Mouse (Mus musculus): Measurements from ENCODE around the gene Lama5. TPM values are rescaled to one million over a fixed set of nuclear protein-coding genes. Genes with fewer than 3 reads are reported as not detected.
"Not testable (repeated sequence)": the region's sequence is repeated elsewhere in the genome, so short reads cannot be mapped to it uniquely, and the experiment has no call there.

The Lama5 gene
- total RNA-seq, 2 experiments from 2014 or later, result 7.1 to 9.4 TPM

- intact Hi-C loops (cut with DNase I); DNase-seq (ENCODE audit: extremely low spot score in 1 of 2, low spot score in 2 of 2): not testable (repeated sequence)
Observed at GRCm38 (mm10) chr2:180173711-180174110, 51.9 kb downstream of the Lama5 start.

DNA sequence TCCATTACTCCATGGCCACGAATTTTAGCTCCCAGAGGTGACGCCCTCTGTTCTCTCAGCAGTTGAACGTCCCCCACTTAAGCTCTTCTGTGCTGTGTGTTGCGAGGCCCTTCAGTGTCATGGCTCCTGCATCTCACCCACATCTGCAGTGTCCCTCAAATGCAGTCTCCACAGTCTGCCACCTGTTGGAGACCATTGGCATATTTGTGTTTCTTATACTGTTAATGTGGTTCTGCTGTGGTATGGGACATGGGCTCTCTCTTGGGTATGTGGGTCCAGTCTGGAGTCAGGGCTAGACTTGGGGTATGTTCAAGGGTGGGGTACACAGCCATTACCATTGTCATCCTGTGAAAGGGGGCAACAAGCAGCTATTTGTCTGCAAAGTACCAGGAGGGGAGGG lies 52.5 kb downstream of the Lama5 start:
- DNase-seq (ENCODE audit: extremely low spot score in 1 of 2, low spot score in 2 of 2), result no peak
- intact Hi-C loops (cut with DNase I), result no loop called here

DNA sequence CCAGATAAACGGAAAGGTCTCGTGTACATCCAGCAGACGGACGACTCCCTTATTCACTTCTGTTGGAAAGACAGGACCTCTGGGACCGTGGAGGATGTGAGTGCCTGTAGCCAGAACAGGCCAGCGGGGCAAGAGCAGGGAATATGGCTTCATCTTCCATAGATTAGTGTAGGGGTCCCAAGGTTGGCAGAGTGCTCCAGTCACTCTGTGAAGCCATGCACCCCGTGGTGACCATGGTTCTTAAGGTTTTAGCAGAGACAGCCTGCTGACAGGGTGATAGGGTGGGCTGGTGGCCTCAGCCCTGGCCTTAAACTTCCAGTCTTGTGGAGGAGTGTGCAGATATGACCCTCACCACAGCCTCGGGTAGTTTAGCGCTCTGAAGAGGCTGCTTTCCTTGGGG lies 53.5 kb downstream of the Lama5 start:
- DNase-seq (ENCODE audit: extremely low spot score in 1 of 2, low spot score in 2 of 2), result no peak
- intact Hi-C loops (cut with DNase I), result no loop called here

DNA sequence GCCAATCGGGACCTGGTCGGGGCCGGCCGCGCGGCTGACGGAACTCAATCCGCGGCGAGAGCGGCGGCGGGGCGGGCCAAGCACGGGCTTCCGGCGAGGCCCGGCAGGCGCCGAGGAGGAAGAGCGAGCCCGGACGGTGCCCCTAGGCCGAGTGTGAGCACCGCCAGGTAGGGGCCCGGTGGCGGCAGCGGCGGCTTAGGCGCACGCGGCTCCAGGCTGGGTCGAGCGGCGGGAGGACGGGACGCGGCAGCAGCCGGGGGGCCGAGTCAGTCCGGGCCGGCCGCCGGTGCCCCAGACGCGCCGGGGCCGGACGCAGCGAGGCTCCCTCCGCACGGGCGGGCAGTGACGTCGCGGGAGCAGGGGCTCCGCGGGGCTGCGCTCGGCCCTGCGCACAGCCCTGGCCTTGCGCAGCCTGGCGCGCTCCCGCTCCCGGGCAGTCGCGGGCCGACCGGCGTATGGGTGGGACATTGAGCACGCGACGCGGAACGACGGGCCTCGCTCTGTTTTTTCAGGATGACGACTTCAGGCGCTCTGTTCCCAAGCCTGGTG lies 54.1 kb downstream of the Lama5 start:
- intact Hi-C loops (cut with DNase I), result loop anchor here (2.0 kb wide), 1 partner anchor 79 kb away; no protein-coding TSS in a partner anchor
- peak in 1 of 2 experiments; percentile 79 for DNase-seq (ENCODE audit: extremely low spot score in 1 of 2, low spot score in 2 of 2)

- DNase-seq (ENCODE audit: extremely low spot score in 1 of 2, low spot score in 2 of 2), result peak; percentile 95 to 98
- intact Hi-C loops (cut with DNase I), result loop anchor here (2.0 kb wide), 1 partner anchor 80 kb away; no protein-coding TSS in a partner anchor
Observed at GRCm38 (mm10) chr2:180170806-180171521, 54.7 kb downstream of the Lama5 start, which contains the start of gene Adrm1. Adrm1 (plus strand) TSS chr2:180171485.

DNA sequence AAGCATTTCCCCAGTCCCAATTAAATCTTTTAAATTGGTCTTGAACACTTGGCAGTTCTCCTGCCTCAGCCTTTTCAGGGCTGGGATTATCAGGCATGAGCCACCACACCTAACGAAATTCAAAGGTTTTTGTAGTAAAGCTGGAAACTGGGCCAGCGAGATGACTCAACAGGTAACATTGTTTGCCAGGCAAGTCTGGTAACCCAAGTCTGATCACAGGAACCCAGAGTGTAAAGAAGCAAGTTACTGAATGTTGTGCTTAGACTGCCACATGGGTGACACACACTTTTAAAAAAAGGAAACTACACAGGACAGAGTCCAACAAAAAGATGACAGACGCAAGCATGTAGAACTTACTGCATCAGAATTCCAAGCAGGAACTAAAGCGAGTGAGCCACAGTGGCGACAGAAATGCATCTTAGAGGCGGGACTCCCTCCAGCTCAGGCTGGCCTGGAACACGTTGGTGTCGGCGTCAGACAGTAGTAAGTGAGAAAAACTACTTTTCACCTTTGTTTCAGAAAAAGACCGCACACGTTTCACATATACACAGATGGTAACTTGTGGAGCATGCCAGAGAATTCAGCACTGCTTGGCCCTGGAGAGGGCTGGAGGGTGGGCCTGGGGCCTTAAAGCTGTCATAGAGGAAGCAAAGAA lies 55.4 kb downstream of the Lama5 start:
- DNase-seq (ENCODE audit: extremely low spot score in 1 of 2, low spot score in 2 of 2), result no peak
- intact Hi-C loops (cut with DNase I), result loop anchor here (2.0 kb wide), 1 partner anchor 81 kb away; no protein-coding TSS in a partner anchor

DNA sequence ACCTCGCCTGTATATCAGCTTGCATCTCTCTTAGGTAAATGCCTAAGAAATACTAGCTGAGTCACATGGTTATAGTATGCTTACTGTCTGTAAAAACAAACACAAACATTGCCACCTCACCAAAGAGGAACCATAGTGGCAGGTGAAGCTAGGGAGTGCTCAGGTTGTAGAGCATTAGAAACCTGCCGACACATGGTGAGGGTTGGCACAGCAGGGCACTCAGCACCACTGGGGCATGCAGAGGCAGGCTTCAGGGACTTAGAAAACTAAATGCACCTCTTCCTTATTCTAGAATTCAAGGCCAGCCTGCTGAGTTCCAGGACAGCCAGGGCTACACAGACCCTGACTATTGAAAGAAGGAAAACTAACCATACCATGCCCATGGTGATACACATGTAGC lies 58.8 kb downstream of the Lama5 start:
- intact Hi-C loops (cut with DNase I), result no loop called here
- no peak for DNase-seq (ENCODE audit: extremely low spot score in 1 of 2, low spot score in 2 of 2)

DNA sequence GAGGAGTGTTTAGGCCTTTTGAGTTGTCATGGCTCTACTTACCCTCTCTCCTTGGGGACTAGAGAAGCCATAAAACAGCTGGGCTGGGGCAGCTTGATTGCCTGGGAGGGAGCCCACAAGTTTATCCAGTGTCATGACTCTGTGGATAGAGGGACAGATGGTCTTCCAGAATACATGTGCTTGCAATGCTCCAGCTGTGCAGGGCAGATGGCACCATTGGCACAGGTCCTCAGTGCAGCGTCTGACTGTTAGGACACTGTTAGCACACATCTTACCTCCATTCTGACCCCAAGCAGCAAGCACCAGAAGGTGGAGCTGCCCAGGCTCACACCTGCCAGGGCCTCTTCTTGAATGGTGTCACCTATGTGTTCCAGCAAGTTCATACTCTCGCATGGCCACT lies 59.8 kb downstream of the Lama5 start:
- intact Hi-C loops (cut with DNase I), result no loop called here
- no peak for DNase-seq (ENCODE audit: extremely low spot score in 1 of 2, low spot score in 2 of 2)

DNA sequence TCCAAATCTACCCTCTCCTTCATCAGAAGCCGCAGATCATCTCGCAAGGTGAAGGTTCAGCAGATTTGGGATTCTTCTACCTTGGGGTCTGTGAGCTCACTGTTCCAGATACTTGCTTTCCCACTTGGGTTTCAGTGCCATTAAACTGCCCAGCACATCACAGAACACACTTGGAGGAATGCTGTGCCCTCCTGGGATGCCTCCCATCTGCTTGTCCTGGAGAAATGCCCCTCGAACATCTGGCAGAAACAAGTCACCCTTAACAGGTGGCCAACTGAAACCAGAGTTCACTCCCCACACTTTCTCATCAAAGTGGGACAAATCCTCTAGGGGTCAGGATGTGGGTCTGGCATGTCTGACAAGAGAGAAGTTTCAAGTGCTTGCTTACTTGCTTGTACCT lies 67.0 kb downstream of the Lama5 start:
- intact Hi-C loops (cut with DNase I), result loop anchor here (10.0 kb wide), 1 partner anchor 84 kb away; the partner anchor contains the start of gene Mtg2
- no peak for DNase-seq (ENCODE audit: extremely low spot score in 1 of 2, low spot score in 2 of 2)

DNA sequence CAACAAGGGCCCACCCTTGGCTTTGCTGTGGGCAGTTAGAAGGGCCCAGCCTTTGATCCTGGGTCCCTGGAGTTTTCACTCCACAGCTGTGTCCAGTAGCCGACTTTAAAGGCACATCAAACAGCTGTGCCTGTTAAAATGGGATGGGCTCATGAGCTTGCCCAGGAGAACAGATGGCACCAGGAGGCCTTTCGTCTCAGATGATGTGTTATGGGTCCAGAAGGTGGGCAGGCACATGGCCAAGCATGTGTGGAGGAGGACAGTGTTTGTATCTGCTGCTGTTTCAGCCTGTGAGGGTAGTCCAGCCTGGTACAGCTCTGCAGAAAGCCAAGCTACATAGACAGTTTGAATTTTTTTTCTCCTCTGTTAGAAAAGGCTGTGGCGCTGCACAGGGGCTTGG lies 70.9 kb downstream of the Lama5 start:
- no peak for DNase-seq (ENCODE audit: extremely low spot score in 1 of 2, low spot score in 2 of 2)

DNA sequence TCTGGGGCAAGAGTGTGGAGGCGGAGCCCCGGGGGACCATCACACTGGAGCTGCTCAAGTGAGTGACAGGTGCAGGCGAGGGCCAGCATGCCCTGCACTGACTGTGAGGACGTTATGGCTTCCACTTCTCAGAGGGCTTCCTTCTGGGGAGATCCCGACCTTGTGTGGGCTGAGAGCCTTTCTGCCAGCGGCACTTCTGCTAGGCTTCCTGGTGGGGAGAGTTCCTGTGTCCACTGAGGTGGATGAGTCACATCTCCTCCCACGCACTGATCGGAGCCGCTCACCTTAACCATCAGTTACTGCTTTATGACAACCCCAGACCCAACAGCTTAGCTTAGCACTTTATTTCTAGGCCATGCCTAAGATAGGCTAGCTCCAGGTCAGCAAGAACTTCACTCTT lies 77.1 kb downstream of the Lama5 start:
- intact Hi-C loops (cut with DNase I), result no loop called here
- no peak for DNase-seq (ENCODE audit: extremely low spot score in 1 of 2, low spot score in 2 of 2)

More for the DNA sequence above, 70.9 kb downstream of the Lama5 start:
- intact Hi-C loops (cut with DNase I), result loop anchor here (10.0 kb wide), 1 partner anchor 80 kb away; the partner anchor contains the start of gene Mtg2

DNA sequence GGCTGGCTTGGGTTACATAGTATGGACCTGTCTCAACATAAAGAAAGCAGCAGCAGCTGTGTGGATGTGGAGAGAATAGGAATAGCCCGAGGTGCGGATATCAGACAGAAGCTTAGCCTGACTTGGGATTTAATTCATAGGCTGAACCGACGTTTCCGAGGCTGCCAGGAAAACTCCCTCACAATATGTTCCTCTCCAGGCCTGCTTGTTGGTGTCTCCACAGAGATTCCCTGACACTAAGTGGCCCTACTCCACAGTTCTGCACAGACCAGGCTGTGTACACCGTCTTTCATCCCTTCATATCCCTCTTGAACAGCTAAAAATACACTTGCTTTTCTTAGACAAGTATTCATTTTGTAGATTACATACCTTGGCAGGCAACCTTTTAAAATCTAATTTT lies 78.3 kb downstream of the Lama5 start:
- intact Hi-C loops (cut with DNase I), result no loop called here
- peak in 1 of 2 experiments; percentile 29 for DNase-seq (ENCODE audit: extremely low spot score in 1 of 2, low spot score in 2 of 2)

DNA sequence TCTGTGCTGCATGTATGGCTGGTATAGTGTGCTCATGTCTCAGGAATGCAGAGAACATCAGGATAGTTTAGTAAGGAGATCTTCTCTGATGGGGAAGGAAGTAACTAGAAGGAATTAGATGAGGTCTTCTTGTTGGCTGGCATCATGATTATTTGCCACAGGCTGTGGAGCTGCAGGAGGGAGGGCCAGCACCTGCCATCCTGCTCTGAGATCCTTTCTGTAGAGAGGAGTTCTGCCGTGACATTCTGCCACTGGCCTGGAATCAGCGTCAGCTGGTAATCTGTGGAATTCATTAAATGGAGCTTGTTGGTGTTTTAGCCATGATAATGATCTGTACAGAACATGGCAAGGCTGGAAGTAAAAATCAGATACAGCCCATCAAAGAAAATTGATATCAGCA lies 79.6 kb downstream of the Lama5 start:
- intact Hi-C loops (cut with DNase I), result no loop called here
- DNase-seq (ENCODE audit: extremely low spot score in 1 of 2, low spot score in 2 of 2), result no peak

DNA sequence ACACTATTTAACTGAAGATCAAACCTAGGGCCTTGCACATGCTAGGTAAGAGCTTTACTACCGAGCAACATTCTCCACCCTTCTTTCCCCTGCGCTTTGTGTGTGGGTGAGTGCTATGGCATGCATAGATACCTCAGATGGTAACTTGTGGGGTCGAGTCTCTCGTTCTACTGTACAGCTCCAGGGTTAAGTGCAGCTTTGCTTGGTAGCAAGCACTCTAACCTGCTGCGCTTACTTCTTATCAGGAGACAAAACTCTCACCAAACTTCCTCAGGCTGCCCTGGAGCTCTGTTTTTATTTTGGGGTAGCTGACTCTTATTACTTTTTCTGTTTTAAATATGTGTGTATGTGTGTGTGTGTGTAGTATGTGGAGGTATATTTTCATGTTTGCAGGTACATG lies 90.2 kb downstream of the Lama5 start:
- intact Hi-C loops (cut with DNase I), result no loop called here
- DNase-seq (ENCODE audit: extremely low spot score in 1 of 2, low spot score in 2 of 2), result no peak

- no peak for DNase-seq (ENCODE audit: extremely low spot score in 1 of 2, low spot score in 2 of 2)
- intact Hi-C loops (cut with DNase I), result no loop called here
Observed at GRCm38 (mm10) chr2:180133911-180134310, 91.7 kb downstream of the Lama5 start.

- DNase-seq (ENCODE audit: extremely low spot score in 1 of 2, low spot score in 2 of 2), result no peak
- intact Hi-C loops (cut with DNase I), result no loop called here
Observed at GRCm38 (mm10) chr2:180133231-180133630, 92.4 kb downstream of the Lama5 start.

DNA sequence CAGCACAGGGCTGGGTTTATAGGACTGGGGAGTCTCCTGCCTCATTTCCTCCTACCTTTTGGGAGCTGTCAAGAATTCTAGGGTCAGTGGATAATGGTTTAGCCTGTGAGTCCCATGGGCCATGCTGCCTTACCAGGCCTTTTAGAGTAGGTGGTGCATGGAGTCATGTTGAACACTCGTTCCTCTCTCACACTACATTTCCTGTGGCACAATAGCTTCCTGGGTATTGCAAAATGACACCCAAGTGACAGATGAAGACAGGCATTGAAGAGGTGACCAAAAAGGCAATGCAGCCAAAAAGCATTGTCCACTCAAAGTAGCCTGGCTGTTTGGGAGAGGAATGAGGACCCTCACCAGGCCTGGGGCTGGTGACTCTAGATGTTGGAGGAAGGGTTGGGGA lies 98.0 kb downstream of the Lama5 start:
- intact Hi-C loops (cut with DNase I), result no loop called here
- no peak for DNase-seq (ENCODE audit: extremely low spot score in 1 of 2, low spot score in 2 of 2)

Measured in left cerebral cortex, postnatal 10 days (tissue).